Mouse (Mus musculus): ENCODE data around the gene Akap7. TPM values are rescaled to one million over a fixed set of nuclear protein-coding genes. Genes with fewer than 3 reads are reported as not detected.

The Akap7 gene
- polyA plus RNA-seq (2012; ENCODE audit: insufficient read depth, insufficient read length, missing spikeins), result 86.7 and 140 TPM in 2 replicates

DNA sequence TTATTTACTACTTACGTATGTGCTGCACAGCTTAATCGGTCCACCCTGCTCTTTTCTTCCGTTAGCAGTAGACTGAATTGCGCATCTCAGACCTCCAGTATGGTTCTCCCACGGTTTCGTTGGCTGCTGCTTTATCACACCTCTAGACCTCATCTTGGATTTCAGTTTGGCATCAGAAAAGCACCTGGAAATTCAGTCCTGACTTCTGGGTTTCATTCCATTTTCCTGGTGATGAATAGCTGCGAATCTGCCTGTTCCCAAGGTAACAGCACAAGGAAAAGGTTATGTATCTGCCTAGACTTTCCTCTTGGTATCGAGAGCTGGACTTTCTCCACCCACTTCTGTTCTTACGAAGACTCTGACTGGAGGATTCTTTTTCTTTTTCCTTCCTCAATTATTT is at the start of gene Akap7:
Gene Akap7, minus strand, starts transcription at position 101 of the 400 bp plus-strand sequence.
- Histone ChIP-seq H3K4me3 (ENCODE audit: insufficient read depth, low read depth, low read length) (no peak within 1 kb of the TSS), H3K27ac (replicated peaks; ENCODE audit: low read depth, low read length) (no peak within 1 kb of the TSS)

DNA sequence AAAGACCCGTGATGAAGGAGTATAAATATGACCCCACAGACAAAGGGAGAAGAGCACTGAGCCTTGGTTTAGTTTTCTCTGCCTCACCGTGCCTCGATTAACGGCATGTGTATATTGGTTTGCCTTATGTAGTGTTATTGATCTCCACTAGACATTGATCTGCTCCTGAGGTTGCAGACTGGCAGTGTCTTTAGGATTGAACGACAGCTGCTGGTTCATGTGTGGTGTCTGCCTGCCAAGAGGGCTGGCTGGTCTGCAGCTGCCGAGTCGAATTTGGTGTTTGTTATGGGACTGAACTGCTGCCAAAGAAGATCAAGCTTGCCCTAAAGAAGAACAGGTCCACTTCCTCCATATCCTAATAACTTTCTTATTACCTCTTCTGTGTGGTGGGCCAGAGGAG is 46.7 kb upstream of the Akap7 start:
- H3K4me1 ChIP-seq (ENCODE audit: control insufficient read depth, insufficient read depth, insufficient read length, low read length), result no peaks in the 10 kb centered on the region
- no peak overlapping the region for H3K27ac ChIP-seq (replicated peaks; ENCODE audit: low read depth, low read length)
- H3K4me3 ChIP-seq (ENCODE audit: insufficient read depth, low read depth, low read length), result no peak overlapping the region

More for the DNA sequence above, at the start of gene Akap7:
- no peaks in the 10 kb centered on the region for H3K4me1 ChIP-seq (ENCODE audit: control insufficient read depth, insufficient read depth, insufficient read length, low read length)

DNA sequence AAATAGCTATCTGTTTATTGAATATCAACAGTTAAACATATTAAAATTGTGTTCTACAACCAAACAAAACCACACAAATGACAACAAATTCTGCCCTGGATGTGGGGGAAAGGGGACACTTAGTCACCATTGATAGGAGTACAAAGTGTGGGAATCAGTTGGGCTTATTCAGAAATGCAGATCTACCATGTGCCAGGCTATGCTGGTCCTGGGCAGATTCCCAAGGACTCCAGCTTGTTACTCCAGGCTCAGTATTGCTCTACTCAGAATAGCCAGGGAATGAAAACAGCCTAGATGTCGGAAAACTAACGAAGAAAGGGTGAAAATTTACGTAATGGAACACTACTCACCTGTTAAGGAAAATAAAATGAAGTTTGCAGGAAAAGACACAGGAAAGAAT is 46.3 kb upstream of the Akap7 start:
- Histone ChIP-seq H3K27ac (replicated peaks; ENCODE audit: low read depth, low read length) (no peak overlapping the region), H3K4me1 (ENCODE audit: control insufficient read depth, insufficient read depth, insufficient read length, low read length) (no peaks in the 10 kb centered on the region), H3K4me3 (ENCODE audit: insufficient read depth, low read depth, low read length) (no peak overlapping the region)

DNA sequence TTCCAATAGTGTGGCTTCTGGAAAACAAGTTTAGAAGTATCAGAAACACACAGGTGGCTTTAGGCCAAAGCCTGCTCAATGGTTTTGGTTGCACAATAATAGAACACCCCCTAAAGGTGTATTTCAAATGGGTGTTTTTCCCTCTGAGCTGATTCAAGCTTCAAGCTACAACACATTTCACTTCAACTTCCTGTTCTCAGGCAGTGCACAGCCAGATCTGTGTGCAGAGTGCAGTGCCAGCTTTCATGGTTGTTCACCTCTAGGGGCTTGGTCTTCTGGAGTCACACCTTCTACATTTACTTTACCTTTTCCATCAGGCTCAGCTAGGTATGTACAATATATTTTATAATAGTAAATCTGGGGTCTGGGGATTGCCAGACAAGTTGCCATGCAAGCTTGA is 35.1 kb upstream of the Akap7 start:
- Histone ChIP-seq H3K4me3 (ENCODE audit: insufficient read depth, low read depth, low read length) (no peak overlapping the region), H3K4me1 (ENCODE audit: control insufficient read depth, insufficient read depth, insufficient read length, low read length) (no peaks in the 10 kb centered on the region), H3K27ac (replicated peaks; ENCODE audit: low read depth, low read length) (no peak overlapping the region)

DNA sequence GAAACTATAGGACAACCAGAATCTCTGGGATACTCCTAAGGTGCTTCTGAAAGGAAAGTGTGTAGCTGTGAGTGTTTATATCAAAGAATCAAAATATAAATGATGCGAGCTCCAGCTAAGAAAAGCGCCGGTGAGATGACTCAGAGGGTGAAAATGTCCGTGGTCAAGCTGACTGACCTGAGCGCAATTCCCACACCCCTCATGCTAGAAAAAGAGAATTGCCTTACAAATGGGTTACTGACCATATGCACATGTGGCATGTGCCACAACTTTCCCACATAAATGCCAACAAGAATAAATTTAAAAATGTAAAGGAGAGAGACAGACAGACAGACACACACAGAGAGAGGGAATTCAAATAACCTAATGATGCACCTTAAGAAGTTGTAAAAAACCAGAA is 33.0 kb upstream of the Akap7 start:
- Histone ChIP-seq H3K4me1 (ENCODE audit: control insufficient read depth, insufficient read depth, insufficient read length, low read length) (no peaks in the 10 kb centered on the region; the same call in 1 of the 2 replicates), H3K4me3 (ENCODE audit: insufficient read depth, low read depth, low read length) (no peak overlapping the region), H3K27ac (replicated peaks; ENCODE audit: low read depth, low read length) (no peak overlapping the region)

DNA sequence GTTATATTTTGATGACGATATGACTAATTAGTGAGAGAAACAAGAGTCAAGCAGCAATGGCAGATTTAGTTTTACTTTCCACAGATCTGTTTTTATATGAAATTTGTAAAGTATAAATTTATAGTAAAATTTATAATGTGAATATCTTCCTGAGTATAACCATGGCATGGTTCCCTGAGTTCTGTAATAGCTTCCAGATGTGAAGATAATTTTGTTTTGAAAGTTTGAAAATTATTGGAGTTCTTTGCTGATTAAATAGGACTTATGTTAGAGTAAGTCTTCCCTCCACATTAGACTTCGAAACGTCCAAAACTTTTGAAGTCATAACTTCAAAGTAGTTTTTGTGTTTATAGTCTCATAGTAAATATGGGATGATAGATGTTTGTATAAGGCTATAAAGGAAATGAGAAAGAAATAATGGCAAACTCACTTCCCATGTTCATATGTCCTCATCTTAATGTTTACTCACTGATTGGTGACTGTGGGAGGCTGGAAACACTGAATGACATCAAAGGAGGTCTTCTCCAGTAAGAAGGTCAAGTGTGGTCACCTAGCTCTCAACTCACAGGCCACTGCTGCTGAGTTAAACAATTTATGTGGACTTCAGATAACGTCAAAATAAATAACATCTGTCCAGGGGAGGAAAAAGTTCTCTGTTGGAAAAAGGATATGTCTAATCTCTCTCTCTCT is 25.9 kb upstream of the Akap7 start:
- Histone ChIP-seq H3K4me1 (ENCODE audit: control insufficient read depth, insufficient read depth, insufficient read length, low read length) (no peaks in the 10 kb centered on the region; the same call in 1 of the 2 replicates), H3K4me3 (ENCODE audit: insufficient read depth, low read depth, low read length) (no peak overlapping the region), H3K27ac (replicated peaks; ENCODE audit: low read depth, low read length) (no peak overlapping the region)

DNA sequence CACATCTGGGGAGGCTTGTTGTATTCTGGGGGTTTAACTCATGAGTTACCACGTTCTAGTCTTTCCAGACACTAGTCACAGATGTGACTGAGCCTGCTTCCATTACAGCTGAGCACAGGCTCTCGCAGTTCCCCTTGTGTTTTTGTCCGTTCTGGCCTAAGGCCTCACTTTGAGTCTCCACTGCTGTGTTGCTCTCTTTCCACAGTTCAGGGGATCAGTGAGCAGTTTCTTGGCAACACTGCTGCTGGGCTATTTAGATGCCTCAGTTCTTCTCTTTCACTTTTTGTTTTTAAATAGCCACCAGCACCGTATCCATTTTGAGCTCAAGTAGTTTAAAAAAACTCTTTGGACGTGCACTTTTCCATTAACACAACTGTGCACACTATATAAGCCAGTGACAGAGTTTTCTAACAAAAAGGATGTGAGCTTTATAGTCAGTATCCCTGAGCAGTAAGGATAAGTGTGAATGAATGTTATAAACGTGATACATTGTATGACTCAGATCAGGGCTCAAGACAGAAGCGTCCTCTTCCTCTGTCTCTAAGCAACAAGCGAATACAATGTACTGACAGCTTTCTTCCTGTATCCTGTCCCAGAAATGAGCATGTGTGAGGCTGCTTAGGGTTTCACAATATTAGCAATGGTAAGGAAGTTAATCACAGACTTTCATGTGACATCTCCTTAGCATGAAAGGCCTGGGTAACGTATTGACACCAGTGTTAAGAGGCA is 23.8 kb upstream of the Akap7 start:
- Histone ChIP-seq H3K27ac (replicated peaks; ENCODE audit: low read depth, low read length) (peak overlapping the region; percentile 64), H3K4me3 (ENCODE audit: insufficient read depth, low read depth, low read length) (no peak overlapping the region), H3K4me1 (ENCODE audit: control insufficient read depth, insufficient read depth, insufficient read length, low read length) (no peaks in the 10 kb centered on the region)

DNA sequence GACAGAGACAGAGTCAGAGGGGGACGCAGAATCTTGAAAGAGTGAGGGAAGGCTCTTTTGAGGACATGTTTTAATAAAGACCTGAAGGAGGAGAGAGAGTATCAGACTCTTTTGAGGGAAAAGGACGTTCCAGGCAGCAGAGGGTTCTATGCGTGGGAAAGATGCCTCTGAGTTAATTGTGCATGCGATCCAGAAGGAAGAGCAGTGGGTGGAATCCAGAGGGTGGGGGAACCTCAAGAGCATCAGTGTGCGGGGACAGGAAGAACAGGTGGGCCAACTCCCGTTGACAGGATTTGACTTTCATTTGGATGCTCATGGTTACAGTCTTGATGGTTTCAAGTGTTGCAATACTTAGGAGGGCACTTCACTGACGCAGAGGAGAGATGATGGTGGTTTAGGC is 22.4 kb upstream of the Akap7 start:
- Histone ChIP-seq H3K4me3 (ENCODE audit: insufficient read depth, low read depth, low read length) (no peak overlapping the region), H3K4me1 (ENCODE audit: control insufficient read depth, insufficient read depth, insufficient read length, low read length) (no peaks in the 10 kb centered on the region; the same call in 1 of the 2 replicates), H3K27ac (replicated peaks; ENCODE audit: low read depth, low read length) (no peak overlapping the region)

DNA sequence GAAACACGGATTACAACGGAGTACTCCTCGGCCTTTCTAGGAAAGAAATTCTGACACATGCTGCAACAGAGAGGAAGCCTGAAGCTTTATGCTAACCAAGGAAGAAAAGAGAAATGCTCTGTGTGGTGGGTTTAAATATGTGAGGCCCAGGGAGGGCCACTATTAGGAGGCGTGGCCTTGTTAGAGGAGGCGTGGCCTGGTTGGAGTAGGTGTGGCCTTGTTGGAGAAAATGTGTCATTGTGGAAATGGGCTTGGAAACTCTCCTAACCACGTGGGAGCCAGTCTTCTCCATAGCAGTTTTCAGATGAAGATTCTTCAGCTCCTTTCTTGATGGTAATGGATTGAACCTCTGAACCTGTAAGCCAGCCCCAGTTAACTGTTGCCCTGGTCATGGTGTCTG is 19.8 kb upstream of the Akap7 start:
- Histone ChIP-seq H3K4me3 (ENCODE audit: insufficient read depth, low read depth, low read length) (no peak overlapping the region), H3K27ac (replicated peaks; ENCODE audit: low read depth, low read length) (no peak overlapping the region), H3K4me1 (ENCODE audit: control insufficient read depth, insufficient read depth, insufficient read length, low read length) (no peaks in the 10 kb centered on the region; the same call in 1 of the 2 replicates)

DNA sequence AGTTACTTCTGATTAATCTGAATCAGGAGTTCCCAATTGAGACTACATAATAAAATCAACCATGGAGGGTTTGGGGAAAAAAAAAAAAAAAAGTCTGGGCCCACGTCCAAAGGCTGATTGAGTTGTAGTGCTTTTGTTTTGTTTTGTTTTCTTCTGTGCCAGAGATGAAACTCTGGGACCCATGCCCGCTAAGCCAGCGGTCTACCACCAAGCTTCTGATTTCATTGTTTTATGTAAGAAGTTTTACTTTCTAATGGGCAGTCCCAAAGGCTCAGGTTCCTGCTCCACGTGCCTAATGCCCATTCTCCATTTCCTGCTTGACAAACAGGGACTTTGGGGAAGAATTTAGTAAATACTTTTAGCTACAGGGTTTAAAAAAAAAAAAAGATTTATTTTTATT is 18.0 kb upstream of the Akap7 start:
- H3K4me1 ChIP-seq (ENCODE audit: control insufficient read depth, insufficient read depth, insufficient read length, low read length), result no peaks in the 10 kb centered on the region; the same call in 1 of the 2 replicates
- no peak overlapping the region for H3K27ac ChIP-seq (replicated peaks; ENCODE audit: low read depth, low read length)

DNA sequence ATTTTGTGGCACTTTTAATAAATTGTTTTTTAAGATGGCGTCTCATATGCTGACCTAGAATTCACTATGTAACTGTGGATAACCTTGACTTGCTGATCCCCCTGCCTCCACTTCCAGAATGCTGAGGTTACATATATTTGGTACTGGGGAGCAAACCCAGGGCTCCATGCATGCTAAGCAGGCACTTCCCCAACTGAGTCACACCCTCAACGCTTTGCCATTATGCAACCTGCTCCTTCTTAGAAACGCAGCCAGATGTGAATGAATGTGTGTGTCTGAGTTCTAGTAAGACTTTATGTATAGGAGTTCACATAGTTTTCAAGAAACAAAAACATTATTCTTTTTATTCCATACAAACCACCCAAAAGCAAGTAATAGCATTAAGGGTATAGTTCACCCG is 13.5 kb upstream of the Akap7 start:
- Histone ChIP-seq H3K27ac (replicated peaks; ENCODE audit: low read depth, low read length) (no peak overlapping the region), H3K4me3 (ENCODE audit: insufficient read depth, low read depth, low read length) (no peak overlapping the region)

More for the DNA sequence above, 18.0 kb upstream of the Akap7 start:
- H3K4me3 ChIP-seq (ENCODE audit: insufficient read depth, low read depth, low read length), result no peak overlapping the region

DNA sequence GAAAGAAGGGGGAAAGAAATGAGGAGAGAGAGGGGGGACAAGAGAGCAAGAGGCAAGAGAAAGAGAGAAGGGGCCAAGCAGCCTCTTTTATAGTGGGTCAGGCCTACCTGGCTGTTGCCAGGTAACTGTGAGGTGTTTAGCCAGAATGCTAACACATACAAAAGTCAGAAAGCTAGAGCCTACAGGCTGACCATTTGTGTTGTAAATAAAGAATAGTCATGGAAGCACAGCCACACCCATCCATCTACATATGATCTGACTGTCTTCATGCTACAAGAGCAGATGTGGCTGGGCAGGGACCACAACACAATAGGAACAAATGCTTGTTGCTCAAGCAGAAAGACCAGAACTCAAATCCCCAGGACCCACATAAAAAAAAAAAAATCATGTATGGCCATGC is 11.9 kb upstream of the Akap7 start:
- Histone ChIP-seq H3K27ac (replicated peaks; ENCODE audit: low read depth, low read length) (no peak overlapping the region), H3K4me1 (ENCODE audit: control insufficient read depth, insufficient read depth, insufficient read length, low read length) (no peaks in the 10 kb centered on the region), H3K4me3 (ENCODE audit: insufficient read depth, low read depth, low read length) (no peak overlapping the region)

More for the DNA sequence above, 13.5 kb upstream of the Akap7 start:
- H3K4me1 ChIP-seq (ENCODE audit: control insufficient read depth, insufficient read depth, insufficient read length, low read length), result no peaks in the 10 kb centered on the region; the same call in 1 of the 2 replicates

DNA sequence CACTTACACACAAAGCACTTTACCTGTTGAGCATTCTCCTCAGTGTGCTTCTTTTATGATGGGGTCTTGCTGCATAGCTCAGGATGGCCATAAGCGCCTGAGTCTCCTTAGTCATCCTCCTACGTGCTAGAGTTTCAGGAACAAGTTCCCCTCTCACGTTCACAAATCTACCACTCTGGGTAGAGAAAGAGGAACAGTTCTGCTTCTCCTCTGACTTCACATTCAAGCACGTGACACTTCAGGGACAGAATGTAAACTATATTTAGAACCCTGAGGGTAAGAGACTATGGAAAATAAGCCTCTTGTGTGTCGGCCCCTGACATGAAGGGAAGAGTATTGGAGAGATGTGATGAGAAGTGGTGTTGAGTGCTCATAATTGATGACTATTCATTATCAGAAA is 10.7 kb upstream of the Akap7 start:
- H3K4me3 ChIP-seq (ENCODE audit: insufficient read depth, low read depth, low read length), result no peak overlapping the region
- no peak overlapping the region for H3K27ac ChIP-seq (replicated peaks; ENCODE audit: low read depth, low read length)
- no peaks in the 10 kb centered on the region for H3K4me1 ChIP-seq (ENCODE audit: control insufficient read depth, insufficient read depth, insufficient read length, low read length)

DNA sequence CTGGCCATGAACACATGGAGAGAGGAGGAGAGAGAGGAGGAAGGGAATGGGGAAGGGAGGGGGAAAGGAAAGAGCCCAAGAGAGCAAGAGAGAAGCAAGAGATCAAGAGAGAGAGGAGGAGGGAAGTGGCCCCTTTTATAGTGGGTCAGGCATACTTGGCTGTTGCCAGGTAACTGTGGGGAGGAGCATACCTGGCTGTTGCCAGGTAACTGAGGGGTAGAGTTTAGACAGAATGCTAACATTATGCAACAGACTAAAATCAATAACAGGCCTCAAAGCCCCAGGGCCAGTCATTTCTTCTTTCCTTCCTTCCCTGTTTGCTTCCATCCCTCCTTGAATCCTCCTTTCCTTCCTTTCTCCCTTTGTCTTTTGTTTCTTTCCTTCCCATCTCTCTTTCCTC is 10.0 kb upstream of the Akap7 start:
- Histone ChIP-seq H3K27ac (replicated peaks; ENCODE audit: low read depth, low read length) (no peak overlapping the region), H3K4me1 (ENCODE audit: control insufficient read depth, insufficient read depth, insufficient read length, low read length) (no peaks in the 10 kb centered on the region), H3K4me3 (ENCODE audit: insufficient read depth, low read depth, low read length) (no peak overlapping the region)

DNA sequence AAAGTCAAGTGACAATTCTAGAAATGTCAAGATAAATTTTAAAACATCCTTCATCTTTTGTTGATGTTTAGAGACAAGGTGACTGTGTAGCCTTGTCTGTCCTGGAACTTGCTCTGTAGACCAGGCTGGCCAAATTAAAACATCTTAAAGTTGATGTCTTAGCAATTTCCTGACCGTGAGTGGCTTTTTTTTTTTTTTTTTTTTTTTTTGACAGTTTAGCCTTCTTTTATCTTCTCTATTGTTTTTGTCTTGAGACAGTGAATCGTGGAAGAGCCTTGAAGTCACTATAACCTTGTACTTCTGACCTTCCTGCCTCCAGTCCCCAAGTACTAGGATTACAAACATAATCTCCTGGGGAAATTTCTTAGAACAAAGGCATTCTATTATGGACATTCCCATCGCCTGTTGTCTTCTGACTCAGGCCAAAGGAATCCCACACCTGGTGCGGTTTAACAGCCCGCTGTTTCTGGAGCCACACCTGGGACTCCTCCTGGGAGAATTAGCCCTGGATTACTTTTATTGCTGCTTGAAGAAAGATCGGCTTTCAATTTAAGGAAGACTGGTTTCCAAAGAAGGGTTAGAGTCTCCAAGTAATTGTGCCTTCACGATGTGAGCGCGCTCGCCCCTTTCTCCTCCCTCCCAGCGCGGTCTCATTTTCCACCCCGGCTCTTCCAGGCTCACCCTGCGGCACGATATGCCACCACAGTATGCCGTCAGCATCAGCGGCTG is 6.3 kb upstream of the Akap7 start:
- no peak overlapping the region for H3K4me3 ChIP-seq (ENCODE audit: insufficient read depth, low read depth, low read length)
- no peaks in the 10 kb centered on the region for H3K4me1 ChIP-seq (ENCODE audit: control insufficient read depth, insufficient read depth, insufficient read length, low read length)
- no peak overlapping the region for H3K27ac ChIP-seq (replicated peaks; ENCODE audit: low read depth, low read length)

All from brown adipose tissue, adult 24 weeks (tissue).